Mouse (Mus musculus) c-Kit-negative CD71-positive TER-119-positive erythroid progenitor cells, embryonic 14.5 days (primary cell): ENCODE measurements around the gene 1700061G19Rik.

ENCODE experiments used
- DNase-seq: peaks from one replicate; pipeline ENCODE4 v3.0.0-alpha.2; 2013; ENCODE audit warnings: low read depth, low spot score

Gene 1700061G19Rik

GRCm38 (mm10) chr17:56925998-56926397, 50.7 kb downstream of the 1700061G19Rik start:
- no peak for DNase-seq

- no peak for DNase-seq
These were observed 53.8 kb downstream of the 1700061G19Rik start for GRCm38 (mm10) chr17:56929101-56929500.

GRCm38 (mm10) chr17:56929530-56929929, 54.3 kb downstream of the 1700061G19Rik start:
- DNase-seq: no peak

- no peak for DNase-seq
These were observed 54.7 kb downstream of the 1700061G19Rik start for GRCm38 (mm10) chr17:56930026-56930425.

GRCm38 (mm10) chr17:56933395-56933794, 58.1 kb downstream of the 1700061G19Rik start:
- DNase-seq: no peak

GRCm38 (mm10) chr17:56934545-56935330, 59.5 kb downstream of the 1700061G19Rik start:
- DNase-seq: no peak

- DNase-seq: peak; percentile 84
These were observed 60.3 kb downstream of the 1700061G19Rik start, which contains the start of gene Mllt1 for GRCm38 (mm10) chr17:56935363-56936131. Mllt1 (minus strand) TSS chr17:56935415.

GRCm38 (mm10) chr17:56936731-56937130, 61.5 kb downstream of the 1700061G19Rik start:
- DNase-seq: no peak
